Mouse (Mus musculus): ENCODE measurements around the gene Aifm2.

Gene Aifm2

GRCm38 (mm10) chr10:61714771-61715461, at the start of gene Aifm2:
TSS of gene Aifm2 (plus strand) at chr10:61715263.
- peak; percentile 68 to 69 for DNase-seq

DNA sequence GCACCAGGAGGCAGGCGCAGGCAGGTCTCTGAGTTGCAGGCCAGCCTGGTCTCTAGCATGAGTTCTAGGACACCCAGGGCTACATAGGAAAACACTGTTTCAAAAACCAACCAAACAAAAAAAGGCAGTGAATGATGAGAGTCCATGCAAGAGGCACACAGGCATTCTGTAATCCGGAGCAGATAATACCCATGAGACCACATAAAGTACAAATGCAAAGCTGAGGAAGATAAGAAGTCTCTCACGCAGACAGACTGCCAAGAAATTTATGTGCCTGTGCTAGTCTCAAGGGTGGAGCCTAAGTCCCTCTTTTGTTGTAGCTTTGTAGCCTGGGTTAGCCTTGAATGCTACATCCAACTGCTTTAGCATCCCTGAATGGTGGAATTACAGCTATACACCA, 49.4 kb upstream of the Aifm2 start:
- no peak for DNase-seq

GRCm38 (mm10) chr10:61669289-61669688, 45.8 kb upstream of the Aifm2 start:
- DNase-seq = no peak

DNA sequence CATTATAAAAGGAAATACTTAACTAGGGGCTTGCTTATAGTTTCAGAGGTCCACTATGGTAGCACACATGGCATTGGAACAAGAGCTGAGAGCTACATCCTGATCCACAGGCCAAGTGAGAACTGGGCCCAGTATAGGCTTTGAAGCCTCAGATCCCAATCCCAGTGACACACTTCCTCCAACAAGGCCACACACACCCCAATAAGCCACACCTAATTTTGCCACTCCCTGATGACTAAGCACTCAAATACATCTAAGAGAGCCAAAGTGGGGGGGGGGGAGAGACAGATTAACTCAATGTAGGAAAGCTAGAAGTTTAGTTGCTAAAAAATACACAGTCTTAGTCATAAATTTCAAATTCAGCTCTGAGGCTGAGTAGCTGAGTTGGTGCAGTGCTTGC, 45.2 kb upstream of the Aifm2 start:
- DNase-seq = no peak

DNA sequence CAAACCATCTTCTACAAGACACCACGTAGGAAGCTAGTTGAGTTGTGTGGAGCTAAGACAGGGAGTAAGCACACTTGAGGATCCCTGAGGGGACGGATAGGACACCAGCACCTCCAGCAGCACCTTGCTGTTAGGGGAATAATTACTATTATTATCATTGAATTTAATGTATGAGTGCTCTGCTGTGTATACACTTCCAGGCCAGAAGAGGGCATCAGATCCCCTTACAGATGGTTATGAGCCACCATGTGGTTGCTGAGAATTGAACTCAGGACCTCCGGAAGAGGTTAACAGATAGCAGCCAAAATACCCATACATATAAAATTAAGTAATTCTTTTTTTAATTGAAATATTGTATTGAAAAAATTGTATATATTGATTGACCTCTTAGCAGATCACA, 44.3 kb upstream of the Aifm2 start:
- no peak for DNase-seq

DNA sequence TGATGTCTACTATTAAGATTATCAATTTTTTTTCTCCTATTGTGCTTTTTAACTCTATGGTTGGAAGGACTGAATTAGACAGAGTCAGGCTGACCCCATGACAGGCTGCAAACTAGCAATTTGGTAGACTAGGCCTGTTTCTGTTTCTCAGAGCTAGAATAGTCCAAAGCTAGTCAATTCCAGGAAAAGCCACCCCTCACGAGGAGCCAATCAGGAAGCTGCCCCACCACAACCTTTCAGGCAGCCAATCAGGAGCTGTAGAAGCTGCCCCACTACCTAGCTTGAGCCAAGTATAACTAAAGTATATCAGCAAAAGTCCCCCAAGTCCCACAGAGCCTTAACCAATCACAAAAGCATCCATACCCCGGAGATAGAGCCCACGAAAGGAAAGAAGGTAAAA, 39.1 kb upstream of the Aifm2 start:
- no peak for DNase-seq

GRCm38 (mm10) chr10:61679545-61679944, 35.5 kb upstream of the Aifm2 start:
- DNase-seq = peak in 1 of 2 experiments; percentile 21

- peak; percentile 98 for DNase-seq
Measured at GRCm38 (mm10) chr10:61680015-61680913, 34.8 kb upstream of the Aifm2 start, which contains the start of gene Sar1a. TSS of gene Sar1a (plus strand) at chr10:61680299.

- DNase-seq = no peak
Measured at GRCm38 (mm10) chr10:61689405-61689804, 25.7 kb upstream of the Aifm2 start.

DNA sequence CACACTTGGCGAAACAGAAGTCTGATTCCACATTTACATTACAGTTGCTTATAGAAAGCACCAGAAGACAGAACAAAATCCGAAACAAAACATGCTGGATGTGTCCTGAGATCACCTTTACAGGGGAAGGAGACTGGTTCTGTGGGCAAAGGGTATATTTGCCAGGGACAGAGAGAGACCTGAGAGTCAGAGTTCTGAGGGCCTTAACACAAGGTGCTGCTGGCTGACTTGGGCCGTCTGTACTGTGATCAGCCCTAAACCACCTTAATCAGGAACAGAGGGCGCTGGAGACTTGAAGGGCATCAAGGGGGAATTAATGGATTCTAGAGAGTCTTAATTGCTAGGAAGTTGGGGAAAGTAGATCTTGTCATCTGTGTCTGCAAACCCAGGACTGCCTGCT, 21.5 kb upstream of the Aifm2 start:
- no peak for DNase-seq

DNA sequence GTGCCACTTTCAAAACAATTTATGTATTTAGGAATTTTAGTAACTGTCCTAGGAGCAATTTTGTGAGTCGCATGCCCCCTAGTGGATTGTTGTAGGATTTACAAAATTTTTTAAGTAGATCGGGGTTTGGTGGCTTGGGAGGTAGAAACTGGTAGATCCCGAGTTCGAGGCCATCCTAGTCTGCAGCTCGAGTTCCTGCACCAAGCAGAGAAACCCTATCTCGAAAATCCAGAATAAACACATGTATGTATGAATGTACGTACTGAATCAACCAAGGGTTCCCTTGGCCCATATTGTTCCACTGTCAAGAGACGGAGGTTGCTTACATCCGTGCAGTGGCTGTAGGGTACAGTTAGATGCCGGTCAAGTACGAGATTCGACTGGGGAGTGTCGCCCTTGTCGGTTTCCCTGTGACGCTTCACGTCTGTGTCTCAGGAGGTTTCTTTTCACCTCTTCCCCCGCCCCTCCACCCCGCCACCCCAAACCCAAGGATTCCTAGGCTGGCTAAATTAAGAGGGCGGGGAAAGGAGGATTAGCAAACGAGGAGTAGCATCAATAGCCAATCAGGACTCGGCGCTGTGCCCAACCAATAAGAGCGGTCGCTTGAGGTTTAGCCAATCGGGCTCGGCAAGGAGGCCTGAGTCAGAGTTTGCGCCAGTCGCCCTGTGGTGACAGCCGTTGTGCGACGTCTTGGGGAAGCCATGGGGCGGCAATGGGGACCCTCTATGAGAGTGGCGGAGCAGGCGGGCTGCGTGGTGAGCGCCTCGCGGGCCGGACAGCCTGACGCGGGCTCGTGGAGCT, 20.0 kb upstream of the Aifm2 start, which contains the start of gene Tysnd1:
Tysnd1 (plus strand) TSS at position 645 of the 801 bp plus-strand sequence.
- DNase-seq = peak; percentile 96 to 97

DNA sequence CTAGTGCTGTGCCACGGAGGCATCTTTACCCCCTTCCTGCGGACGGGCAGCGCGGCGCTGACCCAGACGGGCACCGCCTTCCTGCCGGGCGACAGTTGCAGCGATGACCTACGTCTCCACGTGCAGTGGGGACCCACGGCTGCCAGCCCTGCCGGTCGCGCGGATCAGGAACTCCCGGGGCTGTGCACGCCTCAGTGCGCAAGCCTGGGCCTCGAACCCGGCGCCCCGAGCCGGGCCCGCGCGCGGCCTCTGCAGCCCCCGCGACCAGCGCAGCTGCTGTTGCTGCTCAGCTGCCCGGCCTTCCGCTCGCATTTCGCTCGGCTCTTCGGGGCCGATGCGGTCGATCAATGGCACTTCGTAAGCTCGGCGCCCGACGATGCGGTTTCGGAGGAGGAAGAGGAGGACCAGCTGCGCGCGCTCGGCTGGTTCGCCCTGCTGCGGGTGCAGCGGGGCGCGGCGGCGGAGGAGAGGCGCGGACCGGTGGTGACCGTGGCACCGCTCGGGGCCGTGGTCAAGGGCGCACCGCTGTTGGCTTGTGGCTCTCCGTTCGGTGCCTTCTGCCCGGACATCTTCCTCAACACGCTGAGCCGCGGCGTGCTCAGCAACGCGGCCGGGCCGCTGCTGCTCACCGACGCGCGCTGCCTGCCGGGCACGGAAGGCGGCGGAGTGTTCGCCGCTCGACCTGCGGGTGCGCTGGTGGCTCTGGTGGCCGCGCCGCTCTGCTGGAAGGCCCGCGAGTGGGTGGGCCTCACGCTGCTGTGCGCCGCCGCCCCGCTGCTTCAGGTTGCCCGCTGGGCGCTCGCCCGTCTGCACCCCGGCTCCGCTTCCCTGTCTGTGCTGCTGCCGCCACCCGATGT, 19.1 kb upstream of the Aifm2 start:
- DNase-seq = peak in 1 of 2 experiments; percentile 19

DNA sequence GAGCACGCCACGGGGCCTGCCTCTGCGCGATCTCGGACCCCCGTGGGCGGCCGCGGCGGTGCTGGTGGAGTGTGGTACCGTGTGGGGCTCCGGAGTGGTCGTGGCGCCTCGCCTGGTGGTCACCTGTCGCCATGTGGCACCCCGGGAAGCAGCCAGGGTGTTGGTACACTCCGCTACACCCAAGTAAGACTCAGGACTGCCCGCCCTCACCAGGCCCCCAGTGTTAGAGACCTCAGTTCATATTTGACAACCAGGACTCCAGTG, 18.6 kb upstream of the Aifm2 start:
- DNase-seq = peak in 1 of 2 experiments; percentile 16

DNA sequence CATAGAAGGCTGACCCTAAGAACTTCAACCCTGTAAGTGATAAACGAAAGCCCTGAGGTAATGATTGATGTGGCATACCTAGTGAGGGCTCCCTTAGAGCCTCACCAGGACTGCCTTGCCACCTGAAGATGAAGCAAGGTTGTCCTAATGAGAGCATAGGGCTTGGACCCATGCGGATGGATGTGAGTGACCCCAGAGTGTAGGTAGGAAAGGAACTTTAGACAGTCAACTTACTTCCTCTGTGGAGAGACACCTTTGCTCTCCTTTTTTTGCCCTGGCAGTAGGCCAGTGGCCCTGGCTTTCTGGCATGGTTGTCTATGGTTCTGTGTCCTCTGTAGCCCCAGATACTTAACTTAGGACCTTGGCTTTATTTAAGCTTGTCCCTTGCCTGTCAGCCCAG, 18.0 kb upstream of the Aifm2 start:
- peak; percentile 94 to 95 for DNase-seq

DNA sequence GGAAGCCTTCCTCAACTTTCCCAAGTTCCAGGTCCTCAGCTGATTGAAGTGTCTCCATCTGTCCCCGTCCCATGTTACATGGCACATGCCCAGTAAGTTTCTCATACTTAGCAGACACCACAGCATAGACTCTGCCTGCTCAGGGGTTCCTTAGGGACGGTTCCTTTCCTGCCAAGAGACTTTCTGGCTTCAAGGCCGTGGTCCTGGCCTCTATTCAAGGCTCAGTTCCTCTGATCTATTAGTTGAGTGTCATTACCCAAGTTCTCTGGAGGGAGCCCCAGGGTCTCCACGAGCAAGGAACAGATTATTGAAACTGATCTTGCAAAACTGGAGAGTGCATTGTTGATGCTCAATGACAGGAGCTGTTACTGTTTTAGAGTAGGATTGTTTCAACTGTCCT, 10.4 kb upstream of the Aifm2 start:
- no peak for DNase-seq

DNA sequence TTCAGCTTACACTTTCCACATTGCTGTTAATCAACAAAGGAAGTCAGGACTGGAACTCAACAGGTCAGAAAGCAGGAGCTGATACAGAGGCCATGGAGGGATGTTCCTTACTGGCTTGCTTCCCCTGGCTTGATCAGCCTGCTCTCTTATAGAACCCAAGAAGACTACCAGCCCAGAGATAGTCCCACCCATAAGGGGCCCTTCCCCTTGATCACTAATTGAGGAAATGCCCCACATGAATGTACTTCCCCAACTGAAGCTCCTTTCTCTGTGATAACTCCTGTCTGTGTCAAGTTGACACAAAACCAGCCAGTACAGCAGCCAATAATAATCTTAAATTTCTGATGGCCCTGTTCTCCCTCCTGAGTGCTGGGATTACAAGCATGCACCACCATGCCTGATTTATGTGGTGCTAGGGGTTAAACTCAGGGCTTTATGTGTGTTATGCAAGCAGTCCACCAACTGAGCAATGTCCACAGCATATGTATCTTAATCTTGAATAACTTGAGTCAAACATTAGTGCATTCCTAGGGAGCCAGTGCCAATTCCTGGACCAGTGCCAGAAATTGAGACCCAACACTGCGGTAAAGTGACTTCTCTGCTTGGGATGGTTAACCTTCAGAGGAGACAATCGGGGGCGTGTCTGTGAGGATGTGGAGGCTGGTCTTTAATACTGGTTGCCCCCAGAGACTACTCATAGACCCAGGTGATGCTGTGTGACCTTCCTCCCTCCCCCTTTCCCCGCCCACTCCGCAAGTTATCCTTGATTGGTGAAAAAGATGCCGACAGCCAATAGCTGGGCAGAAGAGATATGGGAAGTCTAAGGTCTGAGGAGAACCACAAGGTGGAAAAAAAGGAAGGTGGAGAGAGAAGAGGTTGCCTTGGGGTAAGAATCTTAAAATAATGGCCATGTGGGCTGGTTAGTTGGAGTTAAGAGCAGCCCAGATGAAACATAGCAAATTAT, 8.4 kb upstream of the Aifm2 start:
- peak; percentile 44 to 71 for DNase-seq

DNA sequence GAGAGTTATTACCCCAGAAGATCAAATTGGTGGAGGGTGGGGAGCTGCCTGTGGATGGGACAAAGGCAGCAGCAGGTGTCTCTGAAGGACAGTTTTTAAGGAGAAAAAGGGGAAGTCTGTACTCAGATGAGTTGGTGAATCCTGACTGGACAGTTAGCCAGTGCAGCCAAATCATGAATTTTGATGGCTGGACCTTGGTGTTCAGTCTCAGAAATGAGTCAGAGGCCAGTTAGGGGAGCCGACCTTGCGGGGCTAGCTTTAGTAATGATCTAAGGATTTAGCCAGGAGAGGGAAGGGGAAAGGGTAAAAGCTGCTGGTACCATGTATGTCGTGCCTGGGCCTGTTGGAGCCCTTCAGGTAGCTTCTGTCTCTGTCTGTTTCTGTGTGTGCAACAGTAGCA, 1.5 kb upstream of the Aifm2 start:
- DNase-seq = no peak

- no peak for DNase-seq
Measured at GRCm38 (mm10) chr10:61714146-61714545, 917 bp upstream of the Aifm2 start.

GRCm38 (mm10) chr10:61715462-61715837, 387 bp downstream of the Aifm2 start:
- DNase-seq = no peak

DNA sequence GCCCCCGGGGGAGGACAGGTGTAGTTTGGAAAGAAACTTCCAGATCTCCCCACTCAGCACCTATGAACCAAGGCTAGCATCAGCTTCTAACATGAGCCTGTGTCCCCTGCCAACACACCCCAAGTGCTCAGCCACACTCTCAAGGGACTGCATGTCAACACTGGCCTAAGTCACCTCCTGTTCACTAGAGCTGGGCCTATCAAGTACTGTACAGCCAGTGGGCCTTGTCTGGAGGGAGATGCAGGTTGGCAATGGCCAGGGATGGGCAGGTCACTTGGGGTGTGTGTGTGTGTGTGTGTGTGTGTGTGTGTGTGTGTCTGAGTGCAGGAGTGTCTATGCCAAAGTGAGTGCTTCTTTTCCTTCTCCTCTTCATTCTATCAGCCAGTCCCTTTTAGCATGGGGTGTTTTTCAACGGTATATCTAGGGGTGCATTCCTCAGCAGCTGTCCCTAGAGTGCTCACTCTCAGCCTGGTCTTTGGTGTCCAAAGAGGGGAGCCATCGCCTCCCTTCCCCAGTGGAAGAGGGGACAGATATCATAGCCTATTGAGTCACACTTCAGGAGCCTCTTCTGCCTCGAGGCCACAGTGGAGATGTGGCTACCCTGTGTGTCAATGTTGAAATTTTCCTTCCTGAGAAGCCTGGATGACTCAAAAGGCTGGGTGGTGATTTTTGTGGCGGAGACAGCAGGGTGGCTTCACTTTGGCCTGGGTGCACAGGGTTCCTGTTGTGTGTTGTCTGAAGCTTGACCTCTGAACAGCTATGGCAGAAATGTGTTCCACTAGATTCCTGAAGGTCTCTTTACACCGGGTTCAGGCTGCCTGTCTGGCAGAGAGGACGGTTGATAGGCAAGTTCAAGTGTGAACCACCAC, 1.2 kb downstream of the Aifm2 start:
- DNase-seq = no peak

All from kidney, adult 8-10 months (tissue).